Mouse (Mus musculus) cortical plate, adult 2 months (tissue): ENCODE measurements around the gene Ugt1a2.

Source experiments
- CTCF ChIP-seq: fragments of 200-500 bp; IDR thresholded peaks from 2 replicates; pipeline ENCODE4 v1.5.1; 2011; ENCODE audit warnings: mild to moderate bottlenecking, control low read depth, low read length; ENCODE audit not compliant: insufficient read depth; ENCODE audit errors: extremely low read depth
- POLR2A ChIP-seq: fragments of 200-500 bp; IDR thresholded peaks from 2 replicates; pipeline ENCODE4 v1.6.1; 2011; ENCODE audit warnings: mild to moderate bottlenecking, low read length, control low read depth; ENCODE audit not compliant: insufficient read depth; ENCODE audit errors: extremely low read depth

DNA sequence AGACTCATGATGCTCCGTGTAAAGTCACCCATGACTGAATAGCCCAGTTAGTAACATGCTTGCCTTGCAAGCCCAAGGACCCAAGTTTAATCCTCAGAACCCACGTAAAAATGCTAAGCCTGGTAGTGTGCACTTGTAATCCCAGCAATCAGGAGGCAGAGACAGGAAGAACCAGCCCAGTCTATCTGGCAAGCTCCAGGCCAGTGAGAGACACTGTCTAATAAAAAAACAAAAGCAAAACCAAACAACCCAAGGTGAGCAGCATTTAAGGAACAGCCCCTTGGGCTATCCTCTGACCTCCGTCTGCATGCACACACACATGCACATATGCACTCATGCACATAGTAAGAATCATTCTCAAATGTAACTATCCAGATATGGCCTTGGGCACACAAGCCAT is 29.2 kb downstream of the Ugt1a2 start:
- no peak for TF ChIP-seq POLR2A
- no peak for TF ChIP-seq CTCF
